Mouse (Mus musculus): ENCODE results near the gene Fam192a.

- TF ChIP-seq CTCF (IDR thresholded peaks at IDR 0.05; ENCODE audit: low read depth, low read length) (no peak), GATA1 (IDR thresholded peaks at IDR 0.05; ENCODE audit: borderline replicate concordance, low read length) (no peak), TAL1 (conservative IDR thresholded peaks at IDR 0.05; ENCODE audit: low read depth, low read length) (no peak)
These were observed 39.4 kb upstream of the Fam192a start for GRCm38 (mm10) chr8:94641183-94641582.

Data from G1E (cell line).